Mouse (Mus musculus): ENCODE data around the gene Wdr24. TPM values are rescaled to one million over a fixed set of nuclear protein-coding genes. Genes with fewer than 3 reads are reported as not detected.
A peak's percentile ranks its signal among the peaks of the same experiment; 100 is the strongest.

Wdr24 gene
- polyA plus RNA-seq, 2 experiments = 26.0 to 45.1 TPM

- Histone ChIP-seq H3K4me3 (replicated peaks; ENCODE audit: low read length) (peak overlapping the region; percentile 77), H3K9me3 (ENCODE audit: control insufficient read depth, low read length) (no peaks in the 10 kb centered on the region), H3K4me2 (replicated peaks; ENCODE audit: low read depth, low read length, severe bottlenecking) (peak overlapping the region; percentile 88), H3K27ac (replicated peaks; ENCODE audit: low read depth, low read length) (peak overlapping the region; percentile 76), H3K36me3 (ENCODE audit: control insufficient read depth, insufficient read depth, low read length) (peaks cover 25% of the 10 kb centered on the region), H3K4me1 (ENCODE audit: control insufficient read depth, insufficient read depth, low read length) (peaks cover 10% of the 10 kb centered on the region), H3K9ac (ENCODE audit: low read depth, low read length, severe bottlenecking) (peak overlapping the region; percentile 63), H3K27me3 (ENCODE audit: control insufficient read depth, insufficient read depth, low read length) (no peaks in the 10 kb centered on the region)
- under 1% methylated on average over 58 of the region's 59 CpGs for WGBS
- 0 out of 2 replicates have a peak, but pooled peaks have one; percentile 85 for TF ChIP-seq POLR2A (IDR thresholded peaks at IDR 0.05; ENCODE audit: borderline replicate concordance, extremely low read depth, insufficient read depth, insufficient read length)
- ATAC-seq (ENCODE audit: low FRiP score, low read depth) (peak; percentile 93), DNase-seq (ENCODE audit: low spot score) (peak; percentile 88)
Observed at GRCm38 (mm10) chr17:25875171-25876136, 52.0 kb downstream of the Wdr24 start.

- Histone ChIP-seq H3K9ac (ENCODE audit: low read depth, low read length, severe bottlenecking) (peak overlapping the region; percentile 63), H3K27ac (replicated peaks; ENCODE audit: low read depth, low read length) (no peak overlapping the region), H3K36me3 (ENCODE audit: control insufficient read depth, insufficient read depth, low read length) (peaks cover 26% of the 10 kb centered on the region), H3K9me3 (ENCODE audit: control insufficient read depth, low read length) (no peaks in the 10 kb centered on the region), H3K4me1 (ENCODE audit: control insufficient read depth, insufficient read depth, low read length) (peaks cover 10% of the 10 kb centered on the region), H3K27me3 (ENCODE audit: control insufficient read depth, insufficient read depth, low read length) (no peaks in the 10 kb centered on the region), H3K4me3 (replicated peaks; ENCODE audit: low read length) (peak overlapping the region; percentile 77), H3K4me2 (replicated peaks; ENCODE audit: low read depth, low read length, severe bottlenecking) (peak overlapping the region; percentile 88)
- DNase-seq (ENCODE audit: low spot score) (no peak), ATAC-seq (ENCODE audit: low FRiP score, low read depth) (no peak)
- WGBS = 71% methylated on average over 10 of the region's 10 CpGs
- no peak for TF ChIP-seq POLR2A (IDR thresholded peaks at IDR 0.05; ENCODE audit: borderline replicate concordance, extremely low read depth, insufficient read depth, insufficient read length)
Observed at GRCm38 (mm10) chr17:25876347-25876915, 53.0 kb downstream of the Wdr24 start.

- peaks cover 31% of the 10 kb centered on the region for H3K36me3 ChIP-seq (ENCODE audit: control insufficient read depth, insufficient read depth, low read length)
- H3K4me2 ChIP-seq (replicated peaks; ENCODE audit: low read depth, low read length, severe bottlenecking) = no peak overlapping the region
- no peak for TF ChIP-seq POLR2A (IDR thresholded peaks at IDR 0.05; ENCODE audit: borderline replicate concordance, extremely low read depth, insufficient read depth, insufficient read length)
- no peak overlapping the region for H3K4me3 ChIP-seq (replicated peaks; ENCODE audit: low read length)
- H3K27ac ChIP-seq (replicated peaks; ENCODE audit: low read depth, low read length) = no peak overlapping the region
- ATAC-seq (ENCODE audit: low FRiP score, low read depth) (no peak), DNase-seq (ENCODE audit: low spot score) (no peak)
- no peak overlapping the region for H3K9ac ChIP-seq (ENCODE audit: low read depth, low read length, severe bottlenecking)
- H3K27me3 ChIP-seq (ENCODE audit: control insufficient read depth, insufficient read depth, low read length) = no peaks in the 10 kb centered on the region
- WGBS = 90% methylated on average over 3 of the region's 3 CpGs
- H3K9me3 ChIP-seq (ENCODE audit: control insufficient read depth, low read length) = no peaks in the 10 kb centered on the region
- H3K4me1 ChIP-seq (ENCODE audit: control insufficient read depth, insufficient read depth, low read length) = peaks cover 10% of the 10 kb centered on the region
Observed at GRCm38 (mm10) chr17:25877025-25877424, 53.6 kb downstream of the Wdr24 start.

- TF ChIP-seq POLR2A (IDR thresholded peaks at IDR 0.05; ENCODE audit: borderline replicate concordance, extremely low read depth, insufficient read depth, insufficient read length) = no peak
- Histone ChIP-seq H3K4me2 (replicated peaks; ENCODE audit: low read depth, low read length, severe bottlenecking) (no peak overlapping the region), H3K4me3 (replicated peaks; ENCODE audit: low read length) (no peak overlapping the region), H3K36me3 (ENCODE audit: control insufficient read depth, insufficient read depth, low read length) (peaks cover 41% of the 10 kb centered on the region), H3K9me3 (ENCODE audit: control insufficient read depth, low read length) (no peaks in the 10 kb centered on the region), H3K9ac (ENCODE audit: low read depth, low read length, severe bottlenecking) (no peak overlapping the region), H3K4me1 (ENCODE audit: control insufficient read depth, insufficient read depth, low read length) (peaks cover 10% of the 10 kb centered on the region), H3K27ac (replicated peaks; ENCODE audit: low read depth, low read length) (no peak overlapping the region), H3K27me3 (ENCODE audit: control insufficient read depth, insufficient read depth, low read length) (no peaks in the 10 kb centered on the region)
- WGBS = 92% methylated on average over 32 of the region's 32 CpGs
- ATAC-seq (ENCODE audit: low FRiP score, low read depth) (no peak), DNase-seq (ENCODE audit: low spot score) (no peak)
Observed at GRCm38 (mm10) chr17:25877741-25878610, 54.5 kb downstream of the Wdr24 start.

Small RNA genes lying within 50 kb of the gene (microRNA-seq; reads per million reads assigned to microRNA genes)
- gene Mir3082 (not detected), gene Mir6966 (not detected)

Other genes starting within 250 kb of the Wdr24 start
- gene Lmf1, start 244.5 kb upstream of the Wdr24 start, polyA plus RNA-seq (2012; rRNA removed) = 20.3 and 26.3 TPM in 2 replicates
- 26.9 and 28.7 TPM in 2 replicates for gene Lmf1, start 244.5 kb upstream of the Wdr24 start, polyA plus RNA-seq (2014; fragmentation: Nextera tagmentation; extraction: Ambion mirVana)
- 0.56 and 0.74 TPM in 2 replicates for gene Gng13, start 106.5 kb upstream of the Wdr24 start, polyA plus RNA-seq (2012; rRNA removed)
- gene Gng13, start 106.5 kb upstream of the Wdr24 start, polyA plus RNA-seq (2014; fragmentation: Nextera tagmentation; extraction: Ambion mirVana) = 3.5 and 6.1 TPM in 2 replicates
- gene Chtf18, start 96.2 kb upstream of the Wdr24 start, polyA plus RNA-seq (2012; rRNA removed) = 34.5 and 34.6 TPM in 2 replicates
- 14.7 and 16.1 TPM in 2 replicates for gene Chtf18, start 96.2 kb upstream of the Wdr24 start, polyA plus RNA-seq (2014; fragmentation: Nextera tagmentation; extraction: Ambion mirVana)
- 48.2 and 71.7 TPM in 2 replicates for gene Rpusd1, start 96.0 kb upstream of the Wdr24 start, polyA plus RNA-seq (2012; rRNA removed)
- 26.1 and 26.6 TPM in 2 replicates for gene Rpusd1, start 96.0 kb upstream of the Wdr24 start, polyA plus RNA-seq (2014; fragmentation: Nextera tagmentation; extraction: Ambion mirVana)
- 0.10 and 0.13 TPM in 2 replicates for gene Mslnl, start 87.6 kb upstream of the Wdr24 start, polyA plus RNA-seq (2012; rRNA removed)
- gene Mslnl, start 87.6 kb upstream of the Wdr24 start, polyA plus RNA-seq (2014; fragmentation: Nextera tagmentation; extraction: Ambion mirVana) = 0.10 and 0.22 TPM in 2 replicates
- 0.23 and 5.5 TPM in 2 replicates for gene Msln, start 69.2 kb upstream of the Wdr24 start, polyA plus RNA-seq (2012; rRNA removed)
- 0.37 and 0.95 TPM in 2 replicates for gene Msln, start 69.2 kb upstream of the Wdr24 start, polyA plus RNA-seq (2014; fragmentation: Nextera tagmentation; extraction: Ambion mirVana)
- gene Narfl, start 49.9 kb upstream of the Wdr24 start, polyA plus RNA-seq (2012; rRNA removed) = 24.9 and 26.0 TPM in 2 replicates
- 24.2 and 26.1 TPM in 2 replicates for gene Narfl, start 49.9 kb upstream of the Wdr24 start, polyA plus RNA-seq (2014; fragmentation: Nextera tagmentation; extraction: Ambion mirVana)
- gene Haghl, start 38.0 kb upstream of the Wdr24 start, polyA plus RNA-seq (2012; rRNA removed) = 113 and 119 TPM in 2 replicates
- gene Haghl, start 38.0 kb upstream of the Wdr24 start, polyA plus RNA-seq (2014; fragmentation: Nextera tagmentation; extraction: Ambion mirVana) = 69.3 and 78.0 TPM in 2 replicates
- 0.06 and 0.10 TPM in 2 replicates for gene Ccdc78, start 37.0 kb upstream of the Wdr24 start, polyA plus RNA-seq (2012; rRNA removed)
- not detected in 2 replicates for gene Ccdc78, start 37.0 kb upstream of the Wdr24 start, polyA plus RNA-seq (2014; fragmentation: Nextera tagmentation; extraction: Ambion mirVana)
- gene Fam173a, start 30.7 kb upstream of the Wdr24 start, polyA plus RNA-seq (2012; rRNA removed) = 114 and 117 TPM in 2 replicates
- gene Fam173a, start 30.7 kb upstream of the Wdr24 start, polyA plus RNA-seq (2014; fragmentation: Nextera tagmentation; extraction: Ambion mirVana) = 72.5 and 73.8 TPM in 2 replicates
- gene AC134908.4, start 28.0 kb upstream of the Wdr24 start, polyA plus RNA-seq (2012; rRNA removed) = not detected in 2 replicates
- gene AC134908.4, start 28.0 kb upstream of the Wdr24 start, polyA plus RNA-seq (2014; fragmentation: Nextera tagmentation; extraction: Ambion mirVana) = 0.30 TPM in 1 of 2 replicates, not detected in the other
- 83.6 and 119 TPM in 2 replicates for gene Metrn, start 26.5 kb upstream of the Wdr24 start, polyA plus RNA-seq (2012; rRNA removed)
- gene Metrn, start 26.5 kb upstream of the Wdr24 start, polyA plus RNA-seq (2014; fragmentation: Nextera tagmentation; extraction: Ambion mirVana) = 10.5 and 12.6 TPM in 2 replicates
- gene Fbxl16, start 14.5 kb upstream of the Wdr24 start, polyA plus RNA-seq (2012; rRNA removed) = 6.5 and 12.2 TPM in 2 replicates
- 2.0 and 2.5 TPM in 2 replicates for gene Fbxl16, start 14.5 kb upstream of the Wdr24 start, polyA plus RNA-seq (2014; fragmentation: Nextera tagmentation; extraction: Ambion mirVana)
- 64.4 and 79.2 TPM in 2 replicates for gene Jmjd8, start 5.2 kb downstream of the Wdr24 start, polyA plus RNA-seq (2012; rRNA removed)
- 41.5 and 46.3 TPM in 2 replicates for gene Jmjd8, start 5.2 kb downstream of the Wdr24 start, polyA plus RNA-seq (2014; fragmentation: Nextera tagmentation; extraction: Ambion mirVana)
- 335 and 338 TPM in 2 replicates for gene Stub1, start 9.8 kb downstream of the Wdr24 start, polyA plus RNA-seq (2012; rRNA removed)
- gene Stub1, start 9.8 kb downstream of the Wdr24 start, polyA plus RNA-seq (2014; fragmentation: Nextera tagmentation; extraction: Ambion mirVana) = 349 and 350 TPM in 2 replicates
- gene Rhbdl1, start 13.7 kb downstream of the Wdr24 start, polyA plus RNA-seq (2012; rRNA removed) = 11.7 and 12.9 TPM in 2 replicates
- 1.9 and 2.3 TPM in 2 replicates for gene Rhbdl1, start 13.7 kb downstream of the Wdr24 start, polyA plus RNA-seq (2014; fragmentation: Nextera tagmentation; extraction: Ambion mirVana)
- 13.0 and 19.4 TPM in 2 replicates for gene Gm20683, start 18.1 kb downstream of the Wdr24 start, polyA plus RNA-seq (2012; rRNA removed)
- gene Gm20683, start 18.1 kb downstream of the Wdr24 start, polyA plus RNA-seq (2014; fragmentation: Nextera tagmentation; extraction: Ambion mirVana) = 2.2 and 2.5 TPM in 2 replicates
- gene Rhot2, start 21.2 kb downstream of the Wdr24 start, polyA plus RNA-seq (2012; rRNA removed) = 101 and 126 TPM in 2 replicates
- 10.6 and 16.9 TPM in 2 replicates for gene Rhot2, start 21.2 kb downstream of the Wdr24 start, polyA plus RNA-seq (2014; fragmentation: Nextera tagmentation; extraction: Ambion mirVana)
- 68.0 and 90.0 TPM in 2 replicates for gene Wdr90, start 37.9 kb downstream of the Wdr24 start, polyA plus RNA-seq (2012; rRNA removed)
- 18.1 and 22.1 TPM in 2 replicates for gene Wdr90, start 37.9 kb downstream of the Wdr24 start, polyA plus RNA-seq (2014; fragmentation: Nextera tagmentation; extraction: Ambion mirVana)
- 12.3 and 13.1 TPM in 2 replicates for gene Mcrip2, start 45.1 kb downstream of the Wdr24 start, polyA plus RNA-seq (2012; rRNA removed)
- gene Mcrip2, start 45.1 kb downstream of the Wdr24 start, polyA plus RNA-seq (2014; fragmentation: Nextera tagmentation; extraction: Ambion mirVana) = 13.4 and 20.2 TPM in 2 replicates
- gene Mettl26, start 51.4 kb downstream of the Wdr24 start, polyA plus RNA-seq (2012; rRNA removed) = 61.7 and 62.9 TPM in 2 replicates
- gene Mettl26, start 51.4 kb downstream of the Wdr24 start, polyA plus RNA-seq (2014; fragmentation: Nextera tagmentation; extraction: Ambion mirVana) = 51.4 and 52.0 TPM in 2 replicates
- gene Wfikkn1, start 57.2 kb downstream of the Wdr24 start, polyA plus RNA-seq (2012; rRNA removed) = 1.2 and 1.4 TPM in 2 replicates
- gene Wfikkn1, start 57.2 kb downstream of the Wdr24 start, polyA plus RNA-seq (2014; fragmentation: Nextera tagmentation; extraction: Ambion mirVana) = 0.68 and 0.77 TPM in 2 replicates
- gene Rab40c, start 96.1 kb downstream of the Wdr24 start, polyA plus RNA-seq (2012; rRNA removed) = 53.3 and 73.6 TPM in 2 replicates
- gene Rab40c, start 96.1 kb downstream of the Wdr24 start, polyA plus RNA-seq (2014; fragmentation: Nextera tagmentation; extraction: Ambion mirVana) = 20.8 and 23.2 TPM in 2 replicates
- 95.4 and 141 TPM in 2 replicates for gene Pigq, start 121.3 kb downstream of the Wdr24 start, polyA plus RNA-seq (2012; rRNA removed)
- 48.7 and 48.8 TPM in 2 replicates for gene Pigq, start 121.3 kb downstream of the Wdr24 start, polyA plus RNA-seq (2014; fragmentation: Nextera tagmentation; extraction: Ambion mirVana)
- 0.10 TPM in 2 replicates for gene Nhlrc4, start 121.3 kb downstream of the Wdr24 start, polyA plus RNA-seq (2012; rRNA removed)
- gene Nhlrc4, start 121.3 kb downstream of the Wdr24 start, polyA plus RNA-seq (2014; fragmentation: Nextera tagmentation; extraction: Ambion mirVana) = not detected in 2 replicates
- gene A930017K11Rik, start 128.9 kb downstream of the Wdr24 start, polyA plus RNA-seq (2012; rRNA removed) = 0.25 and 0.26 TPM in 2 replicates
- gene A930017K11Rik, start 128.9 kb downstream of the Wdr24 start, polyA plus RNA-seq (2014; fragmentation: Nextera tagmentation; extraction: Ambion mirVana) = 0.23 and 0.35 TPM in 2 replicates
- 50.1 and 70.4 TPM in 2 replicates for gene Capn15, start 162.2 kb downstream of the Wdr24 start, polyA plus RNA-seq (2012; rRNA removed)
- 31.0 and 31.2 TPM in 2 replicates for gene Capn15, start 162.2 kb downstream of the Wdr24 start, polyA plus RNA-seq (2014; fragmentation: Nextera tagmentation; extraction: Ambion mirVana)
- 39.0 and 47.9 TPM in 2 replicates for gene Rab11fip3, start 245.9 kb downstream of the Wdr24 start, polyA plus RNA-seq (2012; rRNA removed)
- 17.8 and 18.0 TPM in 2 replicates for gene Rab11fip3, start 245.9 kb downstream of the Wdr24 start, polyA plus RNA-seq (2014; fragmentation: Nextera tagmentation; extraction: Ambion mirVana)

Data from limb, embryonic 14.5 days (tissue).